Mouse (Mus musculus) brain, embryonic 14.5 days (tissue): ENCODE measurements around the gene Apol11b. TPM values are rescaled to one million over a fixed set of nuclear protein-coding genes. Genes with fewer than 3 reads are reported as not detected.
A peak's percentile ranks its signal among the peaks of the same experiment; 100 is the strongest.
"Not testable (repeated sequence)": the region's sequence is repeated elsewhere in the genome, so short reads cannot be mapped to it uniquely, and the experiment has no call there.

Source experiments
- DNase-seq: peaks from one replicate; pipeline ENCODE4 v3.0.0-alpha.2; 2011; ENCODE audit warnings: low read depth
- CTCF ChIP-seq: fragments of 200-500 bp; IDR thresholded peaks from 2 replicates; pipeline ENCODE4 v1.5.1; 2012; ENCODE audit warnings: inconsistent platforms, mild to moderate bottlenecking, moderate library complexity, borderline replicate concordance; ENCODE audit not compliant: insufficient read depth, insufficient read length; ENCODE audit errors: extremely low read depth
- POLR2A ChIP-seq: fragments of 200-500 bp; IDR thresholded peaks from 2 replicates; pipeline ENCODE4 v1.6.1; 2012; ENCODE audit warnings: mild to moderate bottlenecking, inconsistent platforms, borderline replicate concordance; ENCODE audit not compliant: poor library complexity, insufficient read depth, insufficient read length, severe bottlenecking; ENCODE audit errors: extremely low read depth
- polyA plus RNA-seq: library from polyadenylated mRNA; depleted of rRNA; stranded (reverse); fragments of >200 nt; gene quantifications from 2 replicates; pipeline ENCODE4 v1.2.3, GENCODE M21; 2012; rRNA removed

Apol11b gene
- polyA plus RNA-seq, result not detected in 2 replicates

- not testable (repeated sequence) for DNase-seq
Measured at GRCm38 (mm10) chr15:77643176-77643575, at the start of gene Apol11b. Gene Apol11b (minus strand): TSS chr15:77643286.

- DNase-seq, result peak; percentile 54
Measured at GRCm38 (mm10) chr15:77691532-77692311, 48.6 kb upstream of the Apol11b start.

GRCm38 (mm10) chr15:77683944-77684343 lies 40.9 kb upstream of the Apol11b start:
- TF ChIP-seq CTCF, result peak; percentile 56
- peak; percentile 2 for DNase-seq

GRCm38 (mm10) chr15:77674081-77674480 lies 31.0 kb upstream of the Apol11b start:
- DNase-seq, result not testable (repeated sequence)

- not testable (repeated sequence) for DNase-seq
Measured at GRCm38 (mm10) chr15:77661841-77662240, 18.8 kb upstream of the Apol11b start.

- DNase-seq, result not testable (repeated sequence)
Measured at GRCm38 (mm10) chr15:77659773-77660172, 16.7 kb upstream of the Apol11b start.

- not testable (repeated sequence) for DNase-seq
Measured at GRCm38 (mm10) chr15:77651143-77651542, 8.1 kb upstream of the Apol11b start.

GRCm38 (mm10) chr15:77629822-77630221 lies 13.3 kb downstream of the Apol11b start:
- not testable (repeated sequence) for DNase-seq

- DNase-seq, result peak; percentile 1
Measured at GRCm38 (mm10) chr15:77628647-77629046, 14.4 kb downstream of the Apol11b start.

- not testable (repeated sequence) for DNase-seq
Measured at GRCm38 (mm10) chr15:77626471-77626870, 16.6 kb downstream of the Apol11b start.

- DNase-seq, result no peak
- TF ChIP-seq CTCF (no peak), POLR2A (no peak)
Measured at GRCm38 (mm10) chr15:77624710-77625109, 18.4 kb downstream of the Apol11b start.

- no peak for DNase-seq
- TF ChIP-seq CTCF (no peak), POLR2A (no peak)
Measured at GRCm38 (mm10) chr15:77606069-77606468, 37.0 kb downstream of the Apol11b start.

- no peak for TF ChIP-seq CTCF
- no peak for TF ChIP-seq POLR2A
- DNase-seq, result no peak
Measured at GRCm38 (mm10) chr15:77598958-77599357, 44.1 kb downstream of the Apol11b start, which contains the start of gene Gm36245. Gene Gm36245 (plus strand): TSS chr15:77599258.

GRCm38 (mm10) chr15:77598429-77598828 lies 44.7 kb downstream of the Apol11b start:
- TF ChIP-seq CTCF (no peak), POLR2A (no peak)
- DNase-seq, result no peak

- no peak for TF ChIP-seq CTCF
- TF ChIP-seq POLR2A, result no peak
- no peak for DNase-seq
Measured at GRCm38 (mm10) chr15:77595961-77596360, 47.1 kb downstream of the Apol11b start, which contains the start of gene Apol10b. Gene Apol10b (minus strand): TSS chr15:77596125.

- DNase-seq, result no peak
- TF ChIP-seq CTCF, result no peak
- TF ChIP-seq POLR2A, result no peak
Measured at GRCm38 (mm10) chr15:77593557-77593956, 49.5 kb downstream of the Apol11b start.
